Mouse (Mus musculus) midbrain, embryonic 15.5 days (tissue): ENCODE data around the gene Tpra1. TPM values are rescaled to one million over a fixed set of nuclear protein-coding genes. Genes with fewer than 3 reads are reported as not detected.
A peak's percentile ranks its signal among the peaks of the same experiment; 100 is the strongest.

Experiments used
- ATAC-seq: fragments of 200-750 bp; cut with Nextera tagmentation; replicated peaks from 2 replicates; pipeline ENCODE4 v1.8.0; 2017; ENCODE audit warnings: moderate TSS enrichment
- H3K27ac ChIP-seq: fragments of 300-500 bp; sonication (generic); 2 replicates; pipeline ENCODE4 v1.5.1; 2015; ENCODE audit warnings: mild to moderate bottlenecking, inconsistent platforms
- H3K27me3 ChIP-seq: fragments of 300-500 bp; sonication (generic); replicated peaks from 2 replicates; pipeline ENCODE4 v1.6.1; 2015; ENCODE audit warnings: inconsistent platforms
- H3K36me3 ChIP-seq: fragments of 300-500 bp; sonication (generic); replicated peaks from 2 replicates; pipeline ENCODE4 v1.6.1; 2015; ENCODE audit warnings: inconsistent platforms
- H3K4me1 ChIP-seq: fragments of 300-500 bp; sonication (generic); 2 replicates; pipeline ENCODE4 v1.6.1; 2015; ENCODE audit warnings: inconsistent platforms
- H3K4me2 ChIP-seq: fragments of 300-500 bp; sonication (generic); 2 replicates; pipeline ENCODE4 v1.6.1; 2015; ENCODE audit warnings: inconsistent platforms, mild to moderate bottlenecking, moderate library complexity
- H3K4me3 ChIP-seq: fragments of 300-500 bp; sonication (generic); 2 replicates; pipeline ENCODE4 v1.5.1; 2015; ENCODE audit warnings: mild to moderate bottlenecking, inconsistent platforms
- H3K9ac ChIP-seq: fragments of 300-500 bp; sonication (generic); 2 replicates; pipeline ENCODE4 v1.6.1; 2015; ENCODE audit warnings: mild to moderate bottlenecking, inconsistent platforms
- H3K9me3 ChIP-seq: fragments of 300-500 bp; sonication (generic); 2 replicates; pipeline ENCODE4 v1.6.1; 2016; ENCODE audit warnings: inconsistent platforms
- WGBS: fragments of 180-500 bp; shearing (Covaris S2); methylation state at CpG from one replicate; pipeline ENCODE4 v1.1.7; 2015; ENCODE audit warnings: mixed read lengths; 5-methylcytosine and 5-hydroxymethylcytosine counted together
- polyA plus RNA-seq: library from polyadenylated mRNA; unstranded; fragments of >200 nt; fragmentation: Nextera tagmentation; extraction: Ambion mirVana; gene quantifications from 2 replicates; pipeline ENCODE4 v1.2.1, GENCODE M21; 2015

The Tpra1 gene
- polyA plus RNA-seq = 102 and 103 TPM in 2 replicates

DNA sequence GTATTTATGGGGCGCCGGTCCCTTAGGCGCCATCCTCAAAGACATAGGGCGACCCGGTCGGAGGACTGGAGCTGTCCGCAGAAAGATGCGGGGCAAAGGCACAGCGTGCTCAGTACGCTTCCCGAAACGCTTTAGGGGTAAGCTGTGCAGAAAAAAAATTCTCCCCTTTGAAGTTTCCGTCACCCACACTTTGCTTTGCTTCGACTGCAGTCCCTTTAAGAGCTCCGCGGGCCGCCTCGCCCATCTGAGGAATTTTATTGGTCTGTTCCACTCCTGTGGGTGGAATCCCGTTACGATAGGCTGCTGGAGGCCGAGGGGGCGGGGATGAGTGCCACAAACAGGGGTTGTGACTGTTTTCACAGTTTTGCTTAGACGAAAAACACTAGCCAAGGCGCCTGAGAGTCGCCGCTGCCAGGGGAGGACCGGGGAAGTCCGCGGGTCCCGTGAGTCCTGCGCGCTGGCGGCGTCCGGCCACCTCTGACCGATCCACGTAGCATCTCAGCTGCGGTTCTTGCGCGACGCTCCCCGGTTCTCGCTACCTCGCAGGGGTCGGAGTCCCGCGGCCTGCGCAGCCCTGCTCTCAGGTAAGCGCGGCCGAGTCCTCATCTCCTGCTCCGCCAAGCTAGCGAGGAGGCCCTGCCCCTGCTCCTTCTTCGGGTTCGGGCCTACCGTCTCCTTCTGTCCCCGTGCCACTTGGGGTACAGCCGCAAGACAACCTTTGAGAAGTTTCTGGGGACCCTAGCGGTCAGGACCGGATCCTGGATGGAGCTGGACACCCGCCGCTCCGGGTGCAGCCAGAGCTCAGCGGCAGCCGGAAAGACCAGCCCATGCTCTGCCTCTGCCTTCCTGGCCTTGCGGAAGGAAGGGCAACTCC is at the start of gene Tpra1:
Gene Tpra1, plus strand, starts transcription at position 305 of the 874 bp plus-strand sequence.
- Histone ChIP-seq H3K4me2 (peak within 1 kb of the TSS; percentile 93), H3K9ac (peak within 1 kb of the TSS; percentile 77), H3K4me3 (peak within 1 kb of the TSS; percentile 80), H3K36me3 (no peaks in the 10 kb centered on the region), H3K27ac (peak within 1 kb of the TSS; percentile 88), H3K9me3 (no peaks in the 10 kb centered on the region), H3K27me3 (no peaks in the 10 kb centered on the region), H3K4me1 (peaks cover 42% of the 10 kb centered on the region)
- ATAC-seq = peak; percentile 89
- WGBS = under 1% methylated on average over 66 of the region's 66 CpGs

DNA sequence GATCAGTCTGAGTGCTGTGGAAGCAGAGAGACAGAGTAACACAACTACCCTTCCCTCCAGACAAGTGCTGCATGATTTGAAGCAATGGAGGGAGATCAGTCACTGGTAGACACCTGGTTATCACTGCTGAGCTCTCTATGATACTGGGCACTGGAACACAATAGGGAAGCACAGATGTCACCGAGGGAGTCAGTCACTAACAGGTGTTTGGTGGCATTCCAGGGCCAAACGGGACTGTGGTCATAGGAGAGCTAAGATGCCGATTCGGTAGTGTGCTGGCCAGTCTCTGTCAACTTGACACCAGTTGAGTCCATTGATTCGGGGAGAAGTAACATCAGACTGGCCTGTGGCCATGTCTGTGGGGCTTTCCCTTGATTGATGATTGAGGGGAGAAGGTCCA is 47.5 kb upstream of the Tpra1 start:
- no peak for ATAC-seq
- 83% methylated on average over 5 of the region's 5 CpGs for whole genome bisulfite sequencing
- peaks cover 13% of the 10 kb centered on the region for H3K36me3 ChIP-seq
- no peak overlapping the region for H3K9ac ChIP-seq
- no peak overlapping the region for H3K4me2 ChIP-seq
- H3K4me1 ChIP-seq = no peaks in the 10 kb centered on the region
- no peaks in the 10 kb centered on the region for H3K27me3 ChIP-seq
- H3K9me3 ChIP-seq = no peaks in the 10 kb centered on the region
- H3K27ac ChIP-seq = no peak overlapping the region
- no peak overlapping the region for H3K4me3 ChIP-seq

DNA sequence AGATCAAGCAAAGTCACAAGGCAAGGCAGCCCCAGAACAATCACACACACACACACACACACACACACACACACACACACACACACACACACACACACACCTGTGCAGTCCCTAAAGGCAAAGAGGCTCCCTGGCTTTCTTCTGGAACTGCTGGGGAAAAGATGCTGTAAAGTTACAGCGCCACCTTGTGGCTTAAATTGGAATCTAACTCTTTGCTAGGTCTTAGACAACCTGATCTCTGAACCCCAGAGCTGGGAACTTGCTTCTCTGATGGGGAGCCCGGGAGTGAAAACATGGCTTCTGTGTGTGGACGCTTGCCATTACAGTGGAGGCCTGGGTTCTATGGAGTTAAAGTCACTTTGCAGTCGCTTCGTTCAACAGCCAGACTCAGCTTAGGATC is 46.4 kb upstream of the Tpra1 start:
- peaks cover 19% of the 10 kb centered on the region for H3K36me3 ChIP-seq
- ATAC-seq = peak; percentile 22; the same call in 1 of the 2 replicates

DNA sequence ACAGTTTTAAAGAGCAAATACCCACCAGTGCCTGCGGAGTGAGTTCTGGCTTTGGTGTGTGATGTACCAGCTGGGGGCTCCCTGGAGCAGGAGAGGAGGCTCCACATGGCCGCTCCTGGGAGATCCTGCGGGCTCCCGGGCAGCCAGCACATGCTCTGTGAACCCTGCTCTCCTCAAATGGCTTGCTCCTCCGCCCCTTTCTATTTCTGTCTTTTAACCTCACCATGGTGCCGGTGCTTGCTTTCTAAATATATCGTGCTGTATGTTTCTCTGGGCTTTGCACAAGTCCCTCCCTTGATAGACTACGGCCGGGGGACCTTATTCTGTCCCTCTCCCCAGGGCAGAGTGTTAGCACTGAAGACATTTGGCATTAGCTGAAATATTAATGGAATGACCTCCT is 44.8 kb upstream of the Tpra1 start:
- H3K36me3 ChIP-seq = peaks cover 26% of the 10 kb centered on the region
- H3K4me2 ChIP-seq = no peak overlapping the region
- H3K4me3 ChIP-seq = no peak overlapping the region
- ATAC-seq = no peak
- H3K9me3 ChIP-seq = no peaks in the 10 kb centered on the region
- WGBS = 41% methylated on average over 9 of the region's 9 CpGs
- H3K27me3 ChIP-seq = no peaks in the 10 kb centered on the region
- no peak overlapping the region for H3K9ac ChIP-seq
- no peak overlapping the region for H3K27ac ChIP-seq
- H3K4me1 ChIP-seq = no peaks in the 10 kb centered on the region

More for the DNA sequence above, 46.4 kb upstream of the Tpra1 start:
- Histone ChIP-seq H3K4me1 (no peaks in the 10 kb centered on the region), H3K4me2 (no peak overlapping the region), H3K9ac (no peak overlapping the region), H3K4me3 (no peak overlapping the region), H3K27ac (no peak overlapping the region), H3K9me3 (no peaks in the 10 kb centered on the region), H3K27me3 (no peaks in the 10 kb centered on the region)
- WGBS = 21% methylated on average over 5 of the region's 5 CpGs

DNA sequence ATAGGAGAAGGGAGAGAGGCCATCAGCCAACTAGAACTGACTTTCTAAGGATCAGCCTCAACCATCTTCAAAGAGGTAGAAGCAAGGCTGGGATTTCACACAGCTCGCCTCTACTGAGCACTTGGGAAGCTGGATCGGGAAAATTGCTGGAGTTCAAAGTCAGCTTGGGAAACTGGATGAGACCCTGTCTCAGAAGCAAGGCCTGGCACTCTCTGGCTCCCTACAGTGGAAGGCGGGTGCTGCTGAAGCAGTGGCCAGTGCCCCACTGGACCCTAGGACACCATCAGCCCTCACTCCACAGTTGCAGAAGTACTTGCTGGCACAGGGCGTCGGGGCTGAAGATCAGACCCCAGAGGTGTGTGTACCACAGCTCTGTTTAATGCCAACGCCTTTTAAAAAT is 44.2 kb upstream of the Tpra1 start:
- no peak overlapping the region for H3K27ac ChIP-seq

DNA sequence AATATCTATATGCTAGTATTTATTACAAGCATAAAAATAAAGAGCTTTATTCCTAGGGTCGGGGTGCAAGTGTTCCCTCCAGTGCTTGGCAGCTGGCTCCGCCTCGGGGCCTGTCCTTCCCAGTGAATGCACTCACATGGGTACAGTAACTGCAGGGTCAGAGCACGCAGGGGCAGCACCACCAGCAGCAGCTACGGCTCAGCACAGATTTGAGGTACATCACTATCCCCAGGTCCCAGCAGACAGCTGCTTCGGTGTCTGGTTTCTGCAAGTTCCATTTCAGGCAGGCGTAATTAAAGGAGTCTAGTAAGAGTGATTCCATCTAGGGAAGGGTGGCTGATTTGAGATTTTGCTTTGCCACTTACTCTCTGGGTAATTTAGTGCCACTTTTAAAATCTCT is 43.7 kb upstream of the Tpra1 start:
- Histone ChIP-seq H3K4me2 (no peak overlapping the region), H3K36me3 (peaks cover 33% of the 10 kb centered on the region), H3K4me3 (no peak overlapping the region), H3K27me3 (no peaks in the 10 kb centered on the region), H3K4me1 (no peaks in the 10 kb centered on the region), H3K27ac (no peak overlapping the region), H3K9me3 (no peaks in the 10 kb centered on the region), H3K9ac (no peak overlapping the region)
- WGBS = 75% methylated on average over 7 of the region's 7 CpGs
- no peak for ATAC-seq

More for the DNA sequence above, 44.2 kb upstream of the Tpra1 start:
- peaks cover 27% of the 10 kb centered on the region for H3K36me3 ChIP-seq
- no peaks in the 10 kb centered on the region for H3K27me3 ChIP-seq
- no peaks in the 10 kb centered on the region for H3K9me3 ChIP-seq
- no peak overlapping the region for H3K4me3 ChIP-seq
- H3K4me1 ChIP-seq = no peaks in the 10 kb centered on the region
- 88% methylated on average over 6 of the region's 6 CpGs for WGBS
- no peak overlapping the region for H3K4me2 ChIP-seq
- ATAC-seq = no peak
- no peak overlapping the region for H3K9ac ChIP-seq

DNA sequence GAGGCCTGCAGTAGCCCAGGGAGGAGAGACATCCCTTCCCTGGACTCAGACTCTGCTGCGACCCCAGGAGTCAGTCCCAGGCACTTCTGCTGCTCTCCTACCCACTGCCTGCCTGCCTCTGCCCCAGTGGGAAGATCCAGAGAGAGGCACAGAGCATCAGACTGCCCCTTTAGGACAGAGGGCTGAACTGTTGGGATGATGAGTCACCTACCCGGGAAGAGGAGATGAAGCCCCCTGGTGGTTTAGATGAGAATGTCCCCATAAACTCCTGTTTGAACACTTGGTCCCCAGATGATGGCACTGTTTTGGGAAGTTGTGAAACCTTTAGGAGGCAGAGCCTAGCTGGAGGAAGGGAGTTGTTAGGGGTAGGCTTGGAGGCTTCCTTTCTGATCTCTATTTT is 41.1 kb upstream of the Tpra1 start:
- no peak overlapping the region for H3K4me2 ChIP-seq
- no peak overlapping the region for H3K9ac ChIP-seq
- 11% methylated on average over 2 of the region's 2 CpGs for WGBS
- no peak overlapping the region for H3K27ac ChIP-seq
- no peaks in the 10 kb centered on the region for H3K27me3 ChIP-seq
- H3K9me3 ChIP-seq = no peaks in the 10 kb centered on the region
- no peaks in the 10 kb centered on the region for H3K4me1 ChIP-seq
- H3K36me3 ChIP-seq = peaks cover 44% of the 10 kb centered on the region
- ATAC-seq = no peak
- no peak overlapping the region for H3K4me3 ChIP-seq

DNA sequence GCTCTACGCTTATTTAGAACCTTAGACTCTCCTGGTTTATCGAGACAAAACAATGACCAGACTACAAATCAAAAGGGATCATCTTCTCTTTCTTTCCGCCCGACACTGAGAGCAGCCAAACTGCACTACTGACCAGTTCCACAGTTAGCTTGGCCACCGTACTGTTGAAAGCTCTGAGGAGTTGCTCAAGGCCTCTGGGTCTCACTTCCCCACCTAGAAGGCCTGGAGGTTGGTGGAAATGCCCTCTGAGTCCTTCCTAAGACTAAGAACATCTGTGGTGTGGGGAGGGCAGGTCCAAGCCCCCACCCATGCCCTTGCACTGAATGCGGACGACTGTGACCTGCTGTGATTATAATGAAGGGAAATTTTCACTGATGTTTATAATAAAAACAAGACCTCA is 36.3 kb upstream of the Tpra1 start:
- 81% methylated on average over 7 of the region's 7 CpGs for WGBS

DNA sequence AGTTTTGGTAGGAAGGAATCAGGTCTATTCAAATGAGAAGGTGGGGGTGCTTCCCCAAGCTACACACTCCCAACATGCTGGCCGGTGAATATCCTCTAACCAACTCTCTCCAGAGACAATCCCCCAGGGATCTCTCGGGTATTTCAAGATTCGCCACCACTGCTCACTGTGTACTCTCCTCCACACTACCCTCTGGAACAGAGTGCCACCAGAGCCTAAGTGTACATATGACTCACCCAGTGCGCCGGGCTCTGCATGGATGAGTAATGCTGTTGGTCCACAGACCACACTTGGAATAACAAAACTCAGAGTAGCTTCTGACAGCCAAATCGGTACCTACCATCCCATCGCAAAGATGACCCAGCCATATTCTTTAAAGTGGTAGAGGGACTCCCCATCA is 32.6 kb upstream of the Tpra1 start:
- no peak overlapping the region for H3K4me2 ChIP-seq
- H3K4me3 ChIP-seq = no peak overlapping the region
- peaks cover 3% of the 10 kb centered on the region; the same call in 1 of the 2 replicates for H3K36me3 ChIP-seq
- ATAC-seq = no peak
- WGBS = 85% methylated on average over 7 of the region's 7 CpGs
- H3K4me1 ChIP-seq = peaks cover 40% of the 10 kb centered on the region
- no peak overlapping the region for H3K9ac ChIP-seq
- no peak overlapping the region for H3K27ac ChIP-seq
- H3K27me3 ChIP-seq = no peaks in the 10 kb centered on the region
- H3K9me3 ChIP-seq = no peaks in the 10 kb centered on the region

More for the DNA sequence above, 36.3 kb upstream of the Tpra1 start:
- Histone ChIP-seq H3K4me1 (peaks cover 14% of the 10 kb centered on the region), H3K9me3 (no peaks in the 10 kb centered on the region), H3K27me3 (no peaks in the 10 kb centered on the region), H3K4me2 (no peak overlapping the region), H3K27ac (no peak overlapping the region), H3K4me3 (no peak overlapping the region), H3K9ac (no peak overlapping the region), H3K36me3 (peaks cover 32% of the 10 kb centered on the region)
- no peak for ATAC-seq

DNA sequence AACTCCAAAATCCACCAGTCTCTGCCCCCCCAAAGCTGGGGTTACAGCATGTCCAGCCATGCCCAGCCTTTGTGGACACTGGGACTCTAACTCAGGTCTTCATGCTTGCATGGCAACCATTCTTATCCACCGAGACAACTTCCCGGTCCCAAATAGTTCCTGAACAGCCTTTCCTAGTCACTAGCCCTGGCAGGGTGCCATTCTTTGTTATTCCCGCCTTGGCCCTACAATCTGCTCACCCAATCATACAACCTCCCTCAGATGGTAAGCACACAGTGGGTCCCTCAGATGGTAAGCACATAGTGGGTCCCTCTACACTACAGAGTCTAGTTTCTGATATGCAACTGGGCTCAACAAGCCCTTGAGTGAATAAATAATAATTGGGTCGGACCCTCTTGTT is 31.5 kb upstream of the Tpra1 start:
- Histone ChIP-seq H3K4me2 (peak overlapping the region; percentile 88; the same call in 1 of the 2 replicates), H3K27ac (peak overlapping the region; percentile 60; the same call in 1 of the 2 replicates)

DNA sequence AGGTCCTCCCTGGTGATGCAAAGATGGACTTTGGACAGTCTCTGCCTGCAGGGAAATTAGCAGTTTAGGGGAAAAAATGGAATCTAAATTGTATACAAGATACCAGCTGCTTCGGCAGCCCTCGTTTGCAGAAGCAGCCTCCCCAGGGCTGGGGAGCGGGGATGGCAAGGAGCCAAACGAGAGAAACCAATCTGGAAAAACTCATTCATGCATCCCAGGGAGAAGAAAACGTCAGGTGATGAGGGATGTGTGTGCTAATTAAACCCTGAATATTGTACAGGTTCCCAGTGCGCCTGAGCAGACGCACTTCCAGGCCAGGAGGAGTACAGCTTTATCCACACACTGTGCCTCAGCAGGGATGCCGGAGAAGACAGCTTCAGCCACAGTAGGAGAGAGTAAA is 30.5 kb upstream of the Tpra1 start:
- Histone ChIP-seq H3K4me3 (peak overlapping the region; percentile 91; the same call in 1 of the 2 replicates), H3K27ac (peak overlapping the region; percentile 60), H3K9ac (no peak overlapping the region), H3K27me3 (0 out of 2 replicates have a peak, but pooled peaks cover 4% of the 10 kb centered on the region), H3K9me3 (no peaks in the 10 kb centered on the region), H3K36me3 (no peaks in the 10 kb centered on the region), H3K4me1 (peaks cover 44% of the 10 kb centered on the region), H3K4me2 (peak overlapping the region; percentile 88)
- ATAC-seq = no peak
- WGBS = 24% methylated on average over 8 of the region's 8 CpGs

More for the DNA sequence above, 31.5 kb upstream of the Tpra1 start:
- H3K4me3 ChIP-seq = no peak overlapping the region
- H3K36me3 ChIP-seq = no peaks in the 10 kb centered on the region
- no peak for ATAC-seq
- H3K4me1 ChIP-seq = peaks cover 44% of the 10 kb centered on the region
- WGBS = 47% methylated on average over 4 of the region's 4 CpGs
- H3K27me3 ChIP-seq = no peaks in the 10 kb centered on the region
- H3K9me3 ChIP-seq = no peaks in the 10 kb centered on the region
- H3K9ac ChIP-seq = no peak overlapping the region

DNA sequence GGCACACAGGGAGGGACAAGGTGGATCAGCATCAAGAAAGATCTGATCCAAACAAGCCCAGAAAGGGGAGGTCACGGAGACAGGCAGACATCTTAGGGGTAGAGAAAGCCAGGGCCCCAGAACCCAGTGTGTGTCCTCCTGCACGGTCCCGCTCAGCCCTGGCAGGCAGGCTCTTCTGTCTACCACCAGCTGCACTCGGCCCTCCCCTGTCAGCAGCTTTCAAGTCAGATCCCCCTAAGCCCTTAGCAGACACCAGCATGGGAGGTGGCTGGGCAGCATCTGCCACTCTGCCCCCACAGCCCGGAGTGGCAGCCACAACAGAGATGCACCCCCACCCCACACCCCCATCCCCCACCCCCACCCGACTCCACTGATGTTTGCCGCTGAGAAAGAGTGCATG is 29.2 kb upstream of the Tpra1 start:
- ATAC-seq = peak; percentile 12; the same call in 1 of the 2 replicates

More for the DNA sequence above, 29.2 kb upstream of the Tpra1 start:
- Histone ChIP-seq H3K9ac (peak overlapping the region; percentile 95), H3K4me2 (peak overlapping the region; percentile 88), H3K4me3 (peak overlapping the region; percentile 91), H3K36me3 (no peaks in the 10 kb centered on the region), H3K4me1 (peaks cover 44% of the 10 kb centered on the region), H3K27me3 (0 out of 2 replicates have a peak, but pooled peaks cover 4% of the 10 kb centered on the region), H3K9me3 (no peaks in the 10 kb centered on the region), H3K27ac (peak overlapping the region; percentile 98)
- 6% methylated on average over 7 of the region's 7 CpGs for WGBS
